Mouse (Mus musculus) layer of hippocampus, postnatal 10 days (tissue): Measurements from ENCODE around the gene Cd164l2. TPM values are rescaled to one million over a fixed set of nuclear protein-coding genes. Genes with fewer than 3 reads are reported as not detected.

ENCODE experiments used
- DNase-seq, 2 experiments: peaks; one replicate each; pipeline ENCODE4 v3.0.0; 2021; ENCODE audit warnings: low spot score in 2 of 2
- long read RNA-seq: library from polyadenylated mRNA; stranded (forward); transcript quantifications from one replicate; pipeline ENCODE4 v2.0.0, GENCODE M21; 2023
- total RNA-seq, 2 experiments: library from RNA; stranded (reverse); gene quantifications; 2 replicates each; pipeline ENCODE4 v1.2.3; 2021

The Cd164l2 gene
- 1 to 10 TPM; 3.7 to 4.0 TPM for total RNA-seq
- long read RNA-seq, partial matches to known transcripts: 0 of 6 reads
- long read RNA-seq, other reads (novel, unspliced or antisense): 6 of 6 reads

- no peak for DNase-seq
Observed at GRCm38 (mm10) chr4:133211751-133212561, at the start of gene Cd164l2, which contains the start of gene Gpr3. Gene Cd164l2 (plus strand): TSS chr4:133212131. Gene Gpr3 (minus strand): TSS chr4:133212536.

- no peak for DNase-seq
Observed at GRCm38 (mm10) chr4:133162196-133162595, 49.7 kb upstream of the Cd164l2 start.

GRCm38 (mm10) chr4:133166773-133167172, 45.2 kb upstream of the Cd164l2 start:
- DNase-seq: no peak

- no peak for DNase-seq
Observed at GRCm38 (mm10) chr4:133169237-133170055, 42.5 kb upstream of the Cd164l2 start.

- no peak for DNase-seq
Observed at GRCm38 (mm10) chr4:133170056-133170524, 41.8 kb upstream of the Cd164l2 start.

GRCm38 (mm10) chr4:133170616-133171015, 41.3 kb upstream of the Cd164l2 start:
- peak in 1 of 2 experiments; percentile 37 for DNase-seq

GRCm38 (mm10) chr4:133172451-133172850, 39.5 kb upstream of the Cd164l2 start:
- no peak for DNase-seq

- DNase-seq: no peak
Observed at GRCm38 (mm10) chr4:133174361-133174760, 37.6 kb upstream of the Cd164l2 start.

GRCm38 (mm10) chr4:133175274-133175673, 36.7 kb upstream of the Cd164l2 start:
- no peak for DNase-seq

GRCm38 (mm10) chr4:133175998-133176760, 35.8 kb upstream of the Cd164l2 start:
- peak in 1 of 2 experiments; percentile 41 for DNase-seq

- DNase-seq: peak in 1 of 2 experiments; percentile 40
Observed at GRCm38 (mm10) chr4:133176761-133177403, 35.0 kb upstream of the Cd164l2 start.

- DNase-seq: no peak
Observed at GRCm38 (mm10) chr4:133178305-133178704, 33.6 kb upstream of the Cd164l2 start.

GRCm38 (mm10) chr4:133179258-133179657, 32.7 kb upstream of the Cd164l2 start:
- no peak for DNase-seq

GRCm38 (mm10) chr4:133182439-133183033, 29.4 kb upstream of the Cd164l2 start:
- DNase-seq: no peak

- no peak for DNase-seq
Observed at GRCm38 (mm10) chr4:133184031-133184897, 27.7 kb upstream of the Cd164l2 start.

GRCm38 (mm10) chr4:133184898-133185665, 26.8 kb upstream of the Cd164l2 start:
- DNase-seq: no peak

GRCm38 (mm10) chr4:133185893-133186292, 26.0 kb upstream of the Cd164l2 start:
- no peak for DNase-seq

GRCm38 (mm10) chr4:133186856-133187255, 25.1 kb upstream of the Cd164l2 start:
- DNase-seq: no peak
